Mouse (Mus musculus) testis, adult 2 months (tissue): ENCODE results near the gene Kcnq1.

ENCODE experiments used
- CTCF ChIP-seq: fragments of 200-500 bp; IDR thresholded peaks from 2 replicates; pipeline ENCODE4 v1.5.1; 2012; ENCODE audit warnings: low read depth, mild to moderate bottlenecking, inconsistent platforms, low read length, moderate library complexity; ENCODE audit not compliant: control insufficient read depth, insufficient read depth, insufficient replicate concordance
- POLR2A ChIP-seq: fragments of 200-500 bp; IDR thresholded peaks from 2 replicates; pipeline ENCODE4 v1.6.1; 2012; ENCODE audit warnings: low read depth, mild to moderate bottlenecking, inconsistent platforms, low read length, moderate library complexity; ENCODE audit not compliant: control insufficient read depth

DNA sequence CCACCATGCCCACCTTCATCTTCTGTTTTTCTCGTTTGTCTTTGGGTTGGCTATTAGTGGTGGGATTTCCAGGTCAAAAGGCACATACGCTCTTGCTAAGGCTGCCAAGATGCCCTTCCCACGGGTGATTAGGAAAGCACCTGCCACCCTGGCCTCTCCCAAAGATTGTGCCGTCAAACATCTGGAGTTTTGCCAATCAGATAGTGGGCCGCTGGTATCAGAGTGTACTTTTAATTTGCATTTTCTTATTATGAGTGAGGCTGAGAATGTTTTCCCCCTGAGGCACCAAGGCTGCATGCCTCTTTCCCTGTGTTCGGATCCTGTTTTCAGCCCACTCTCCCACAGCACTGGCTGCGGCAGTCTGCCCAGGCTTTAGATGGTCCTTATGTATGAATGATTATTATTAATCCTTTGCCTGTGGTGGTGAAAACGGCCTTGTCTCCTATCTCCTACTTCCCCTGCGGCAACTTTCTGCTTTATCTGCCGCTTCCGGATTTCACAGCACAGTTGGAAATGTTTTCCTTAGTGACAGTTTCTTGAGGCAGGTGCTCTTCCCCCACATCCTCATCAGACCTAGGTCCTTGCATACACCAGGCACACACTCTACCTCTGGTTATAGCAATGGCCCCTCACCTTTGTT lies 784 bp upstream of the Kcnq1 start:
- TF ChIP-seq CTCF, result no peak
- TF ChIP-seq POLR2A, result no peak
